Mouse (Mus musculus): Measurements from ENCODE around the gene Ccdc163. TPM values are rescaled to one million over a fixed set of nuclear protein-coding genes. Genes with fewer than 3 reads are reported as not detected.

Gene Ccdc163
- total and polyA plus RNA-seq, 3 experiments = 15.3 to 27.9 (median 18.1) TPM

DNA sequence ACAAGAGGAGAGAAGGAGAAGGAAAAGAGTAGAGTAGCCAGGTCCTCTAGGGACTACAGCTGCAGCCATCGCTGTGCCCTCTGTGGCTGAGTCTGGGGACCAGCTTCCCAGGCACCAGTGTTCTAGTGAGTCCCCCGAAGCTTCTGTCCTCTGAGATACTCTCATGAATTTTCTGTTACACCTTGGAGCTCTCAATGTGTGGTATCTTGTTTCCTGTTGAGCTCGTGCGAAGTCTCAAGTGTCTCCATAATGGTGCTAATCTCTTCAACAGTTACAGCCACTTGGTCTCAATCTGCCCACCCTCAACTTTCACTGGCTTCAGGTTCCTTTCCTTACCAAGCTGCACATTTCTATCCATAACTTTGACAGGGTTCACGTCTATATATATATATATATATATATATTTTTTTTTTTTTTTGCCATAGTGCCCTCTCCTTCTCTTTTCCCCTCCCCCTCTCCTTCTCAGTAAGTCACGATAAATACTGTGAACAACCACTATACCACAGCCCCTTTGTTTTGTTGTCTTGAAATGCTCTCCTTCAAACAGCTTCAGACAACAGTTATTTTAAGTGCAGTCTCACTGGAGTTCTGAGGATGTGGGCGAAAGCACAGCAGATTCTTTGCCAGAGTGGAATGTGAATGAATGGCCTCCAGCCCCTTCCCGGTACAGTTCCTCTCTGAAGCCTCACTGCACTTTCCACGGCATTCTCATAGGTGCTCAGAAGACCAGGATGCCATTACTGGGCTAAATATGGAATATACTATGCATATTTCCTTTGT, 30.9 kb downstream of the Ccdc163 start:
- no peak for DNase-seq (ENCODE audit: extremely low read depth)
- Histone ChIP-seq H3K36me3 (replicated peaks in 1 of 2; ENCODE audit: control insufficient read depth in 1 of 2, insufficient read depth in 1 of 2, low read length in 1 of 2) (peaks cover 0 to 5% of the 10 kb centered on the region in 2 experiments), H3K9ac (ENCODE audit: insufficient read depth, low read depth) (no peak overlapping the region), H3K4me1 (ENCODE audit: control insufficient read depth in 1 of 2, insufficient read depth in 2 of 2) (no peaks in the 10 kb centered on the region), H3K4me3 (replicated peaks in 1 of 3; ENCODE audit: low read depth in 2 of 3, low read length in 2 of 3, poor library complexity in 1 of 3) (no peak overlapping the region), H3K27ac (ENCODE audit: insufficient read depth, low read depth) (no peak overlapping the region), H3K9me3 (replicated peaks; ENCODE audit: low read length) (no peaks in the 10 kb centered on the region), H3K79me2 (replicated peaks; ENCODE audit: control insufficient read depth, extremely low read depth, insufficient read depth, poor library complexity, severe bottlenecking) (no peaks in the 10 kb centered on the region), H3K4me2 (ENCODE audit: insufficient read depth, low read depth, poor library complexity, severe bottlenecking) (no peak overlapping the region), H3K27me3 (replicated peaks) (no peaks in the 10 kb centered on the region)
- in situ Hi-C loops (cut with MboI; ENCODE audit: low pct_ligation_motif_present, low pct_unique_long_range_greater_than_20kb, low sequenced_read_pairs) = no loop called here
- dilution Hi-C loops (cut with MboI; ENCODE audit: extremely low pct_ligation_motif_present, extremely low pct_unique_long_range_greater_than_20kb, low sequenced_read_pairs) = no loop called here
- no peak for TF ChIP-seq TBP (conservative IDR thresholded peaks at IDR 0.05; ENCODE audit: low read depth, low read length)
- no peak for TF ChIP-seq MAZ (IDR thresholded peaks at IDR 0.05; ENCODE audit: low read depth, low read length)
- no peak for TF ChIP-seq ZKSCAN1 (IDR thresholded peaks at IDR 0.05; ENCODE audit: borderline replicate concordance, low read depth, low read length)
- TF ChIP-seq SMC3 (IDR thresholded peaks at IDR 0.05; ENCODE audit: low read depth, low read length) = no peak
- TF ChIP-seq UBTF (IDR thresholded peaks at IDR 0.05; ENCODE audit: low read depth, low read length) = no peak
- TF ChIP-seq IRF4 (IDR thresholded peaks at IDR 0.05; ENCODE audit: low read depth, low read length) = no peak
- no peak for TF ChIP-seq MAFK (IDR thresholded peaks at IDR 0.05; ENCODE audit: insufficient replicate concordance, low read length)
- no peak for TF ChIP-seq ZC3H11A (IDR thresholded peaks at IDR 0.05; ENCODE audit: low read depth, low read length)
- no peak for TF ChIP-seq RAD21 (IDR thresholded peaks at IDR 0.05; ENCODE audit: low read depth, low read length)
- no peak for TF ChIP-seq CHD1 (IDR thresholded peaks at IDR 0.05; ENCODE audit: low read depth, low read length)
- TF ChIP-seq MAX (IDR thresholded peaks at IDR 0.05; ENCODE audit: low read length) = no peak
- TF ChIP-seq NRF1 (IDR thresholded peaks at IDR 0.05; ENCODE audit: low read depth, low read length) = no peak
- TF ChIP-seq E2F4 (IDR thresholded peaks at IDR 0.05; ENCODE audit: insufficient replicate concordance, low read depth, low read length) = no peak
- no peak for TF ChIP-seq ZNF384 (IDR thresholded peaks at IDR 0.05; ENCODE audit: low read depth, low read length)
- no peak for TF ChIP-seq JUN (IDR thresholded peaks at IDR 0.05; ENCODE audit: insufficient read depth, low read depth, low read length)

GRCm38 (mm10) chr4:116749750-116750149, 41.4 kb downstream of the Ccdc163 start:
- DNase-seq (ENCODE audit: extremely low read depth) = no peak

More at GRCm38 (mm10) chr4:116749750-116750149, 41.4 kb downstream of the Ccdc163 start:
- Histone ChIP-seq H3K27ac (ENCODE audit: insufficient read depth, low read depth) (no peak overlapping the region), H3K9me3 (replicated peaks; ENCODE audit: low read length) (no peaks in the 10 kb centered on the region), H3K79me2 (replicated peaks; ENCODE audit: control insufficient read depth, extremely low read depth, insufficient read depth, poor library complexity, severe bottlenecking) (no peaks in the 10 kb centered on the region), H3K4me2 (ENCODE audit: insufficient read depth, low read depth, poor library complexity, severe bottlenecking) (no peak overlapping the region), H3K4me3 (replicated peaks in 1 of 3; ENCODE audit: low read depth in 2 of 3, low read length in 2 of 3, poor library complexity in 1 of 3) (no peak overlapping the region), H3K9ac (ENCODE audit: insufficient read depth, low read depth) (no peak overlapping the region), H3K4me1 (ENCODE audit: control insufficient read depth in 1 of 2, insufficient read depth in 2 of 2) (no peaks in the 10 kb centered on the region), H3K36me3 (replicated peaks in 1 of 2; ENCODE audit: control insufficient read depth in 1 of 2, insufficient read depth in 1 of 2, low read length in 1 of 2) (peaks cover 0 to 3% of the 10 kb centered on the region in 2 experiments), H3K27me3 (replicated peaks) (no peaks in the 10 kb centered on the region)
- in situ Hi-C loops (cut with MboI; ENCODE audit: low pct_ligation_motif_present, low pct_unique_long_range_greater_than_20kb, low sequenced_read_pairs) (no loop called here), dilution Hi-C loops (cut with MboI; ENCODE audit: extremely low pct_ligation_motif_present, extremely low pct_unique_long_range_greater_than_20kb, low sequenced_read_pairs) (no loop called here)
- peak; percentile 17; the same call in 1 of the 2 replicates for TF ChIP-seq BHLHE40 (IDR thresholded peaks at IDR 0.05; ENCODE audit: low read depth, low read length)
- TF ChIP-seq ZMIZ1 (IDR thresholded peaks at IDR 0.05; ENCODE audit: low read depth, low read length) = no peak
- no peak for TF ChIP-seq USF1 (IDR thresholded peaks at IDR 0.05; ENCODE audit: low read depth, low read length)
